Mouse (Mus musculus) midbrain, embryonic 12.5 days (tissue): ENCODE results near the gene Dtnbp1. TPM values are rescaled to one million over a fixed set of nuclear protein-coding genes. Genes with fewer than 3 reads are reported as not detected.

Experiments
- ATAC-seq: fragments of 200-750 bp; cut with Nextera tagmentation; 2 replicates; pipeline ENCODE4 v1.8.0; 2017; ENCODE audit warnings: low read depth, moderate TSS enrichment, moderate library complexity; ENCODE audit not compliant: low FRiP score
- H3K27ac ChIP-seq: fragments of 300-500 bp; sonication (generic); replicated peaks from 2 replicates; pipeline ENCODE4 v1.5.1; 2016; ENCODE audit warnings: mild to moderate bottlenecking
- H3K27me3 ChIP-seq: fragments of 300-500 bp; sonication (generic); 2 replicates; pipeline ENCODE4 v1.6.1; 2016; ENCODE audit warnings: mild to moderate bottlenecking
- H3K36me3 ChIP-seq: fragments of 300-500 bp; sonication (generic); 2 replicates; pipeline ENCODE4 v1.6.1; 2016
- H3K4me1 ChIP-seq: fragments of 300-500 bp; sonication (generic); 2 replicates; pipeline ENCODE4 v1.6.1; 2016
- H3K4me2 ChIP-seq: fragments of 300-500 bp; sonication (generic); replicated peaks from 2 replicates; pipeline ENCODE4 v1.6.1; 2016; ENCODE audit warnings: mild to moderate bottlenecking, moderate library complexity
- H3K4me3 ChIP-seq: fragments of 300-500 bp; sonication (generic); 2 replicates; pipeline ENCODE4 v1.5.1; 2016; ENCODE audit warnings: mild to moderate bottlenecking
- H3K9ac ChIP-seq: fragments of 300-500 bp; sonication (generic); replicated peaks from 2 replicates; pipeline ENCODE4 v1.6.1; 2016; ENCODE audit warnings: mild to moderate bottlenecking, moderate library complexity
- H3K9me3 ChIP-seq: fragments of 300-500 bp; sonication (generic); 2 replicates; pipeline ENCODE4 v1.6.1; 2016; ENCODE audit warnings: mild to moderate bottlenecking
- WGBS: fragments of 180-500 bp; shearing (Covaris S2); methylation state at CpG from one replicate; pipeline ENCODE4 v1.1.7; 2016; 5-methylcytosine and 5-hydroxymethylcytosine counted together
- polyA plus RNA-seq: library from polyadenylated mRNA; unstranded; fragments of >200 nt; fragmentation: Nextera tagmentation; extraction: Ambion mirVana; gene quantifications from 2 replicates; pipeline ENCODE4 v1.2.1, GENCODE M21; 2016

The Dtnbp1 gene
- polyA plus RNA-seq, 1 experiment from 2014 or later: 80.9 TPM

DNA sequence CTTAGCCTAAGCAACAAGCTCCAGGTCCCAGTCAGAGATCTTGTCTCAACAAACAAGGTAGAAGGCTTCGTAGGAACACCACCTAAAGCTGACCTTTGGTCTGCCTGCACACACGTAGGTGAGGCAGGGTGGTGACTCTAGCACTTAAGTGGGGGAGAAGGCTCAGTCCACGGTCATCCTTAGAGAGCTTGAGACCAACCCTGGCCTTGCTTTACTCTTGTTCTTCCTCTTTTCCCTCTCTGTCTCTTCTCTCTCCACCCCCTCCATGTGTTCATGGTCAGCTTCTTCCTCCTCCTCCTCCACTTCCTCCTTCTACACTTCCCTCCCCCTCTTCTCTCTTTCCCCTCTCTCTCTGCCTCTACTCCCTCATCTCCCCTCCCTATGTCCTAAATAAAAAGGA is 64.3 kb downstream of the Dtnbp1 start:
- H3K9ac ChIP-seq: no peak overlapping the region
- peaks cover 18% of the 10 kb centered on the region for H3K4me1 ChIP-seq
- no peak overlapping the region for H3K27ac ChIP-seq
- H3K4me2 ChIP-seq: no peak overlapping the region
- no peaks in the 10 kb centered on the region for H3K27me3 ChIP-seq
- 86% methylated on average over 3 of the region's 3 CpGs for WGBS
- no peaks in the 10 kb centered on the region for H3K9me3 ChIP-seq
- no peak for ATAC-seq
- 0 out of 2 replicates have a peak, but pooled peaks cover 3% of the 10 kb centered on the region for H3K36me3 ChIP-seq
- H3K4me3 ChIP-seq: no peak overlapping the region

DNA sequence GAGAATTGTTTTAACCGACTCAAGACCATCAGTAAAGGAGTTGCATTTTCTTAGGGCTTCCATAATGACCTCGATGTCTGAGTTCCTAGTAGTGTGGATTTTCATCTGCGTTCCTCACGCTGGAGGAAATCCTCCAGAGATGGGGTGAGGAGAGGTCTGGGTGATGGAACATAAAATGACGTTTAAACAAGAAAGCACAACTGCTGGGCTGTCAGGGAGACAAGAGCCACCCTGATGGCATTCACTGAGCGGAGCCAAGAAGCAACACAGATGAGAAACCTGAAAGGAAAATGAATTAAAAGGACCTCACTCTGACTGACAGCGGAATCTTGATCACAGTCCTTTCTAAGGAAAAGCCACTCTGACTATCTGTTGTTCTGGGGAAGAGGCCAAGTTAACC is 68.4 kb downstream of the Dtnbp1 start:
- Histone ChIP-seq H3K27ac (no peak overlapping the region), H3K4me2 (no peak overlapping the region), H3K9me3 (no peaks in the 10 kb centered on the region), H3K4me1 (peaks cover 17% of the 10 kb centered on the region), H3K9ac (no peak overlapping the region), H3K27me3 (no peaks in the 10 kb centered on the region), H3K36me3 (peaks cover 3% of the 10 kb centered on the region; the same call in 1 of the 2 replicates), H3K4me3 (no peak overlapping the region)
- 36% methylated on average over 7 of the region's 7 CpGs for WGBS
- no peak for ATAC-seq

DNA sequence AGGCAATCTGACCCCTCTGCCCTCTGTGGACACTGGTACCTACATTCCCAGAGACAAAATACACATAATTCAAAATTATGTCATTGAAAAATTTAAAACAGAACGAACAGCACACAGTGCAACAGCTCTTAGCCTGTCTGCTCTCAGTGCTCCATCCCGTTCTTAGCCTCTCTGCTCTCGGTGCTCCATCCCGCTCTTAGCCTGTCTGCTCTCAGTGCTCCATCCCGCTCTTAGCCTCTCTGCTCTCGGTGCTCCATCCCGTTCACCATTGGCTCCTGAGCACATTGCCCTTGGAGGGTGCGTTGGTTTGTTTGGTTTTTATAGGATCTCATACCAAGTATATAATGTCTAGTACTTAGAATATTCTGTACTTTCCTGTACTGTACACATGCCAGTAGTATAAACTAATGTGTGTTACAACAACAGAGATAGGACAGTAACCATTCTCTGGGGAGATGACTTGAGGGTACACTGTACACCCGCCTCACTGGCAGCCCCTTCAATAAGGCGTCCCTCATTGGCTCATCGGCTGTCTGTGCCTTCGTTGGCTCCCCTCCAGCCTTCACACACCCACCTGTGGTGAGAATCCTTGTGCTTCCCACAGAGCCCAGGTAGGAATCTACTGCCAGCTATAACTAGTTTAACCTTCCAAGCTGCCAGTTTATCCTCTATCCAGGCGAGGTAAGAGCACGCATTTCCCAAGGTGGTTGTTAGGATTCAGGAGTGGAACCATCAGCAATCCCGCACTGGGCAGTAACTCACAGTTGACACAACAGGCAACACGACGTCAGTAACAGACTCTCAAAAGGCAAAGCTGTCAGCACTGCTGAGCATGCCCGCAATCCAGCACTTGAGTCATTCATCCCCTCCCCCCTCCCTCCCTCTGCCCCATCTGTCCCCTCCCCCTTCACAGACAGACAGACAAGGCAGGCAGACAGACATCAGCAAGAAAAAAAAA is 69.4 kb downstream of the Dtnbp1 start:
- Histone ChIP-seq H3K9ac (no peak overlapping the region), H3K36me3 (peaks cover 3% of the 10 kb centered on the region; the same call in 1 of the 2 replicates), H3K9me3 (no peaks in the 10 kb centered on the region), H3K27me3 (no peaks in the 10 kb centered on the region), H3K4me1 (peaks cover 17% of the 10 kb centered on the region), H3K27ac (no peak overlapping the region), H3K4me2 (no peak overlapping the region), H3K4me3 (no peak overlapping the region)
- 74% methylated on average over 18 of the region's 18 CpGs for WGBS
- no peak for ATAC-seq

DNA sequence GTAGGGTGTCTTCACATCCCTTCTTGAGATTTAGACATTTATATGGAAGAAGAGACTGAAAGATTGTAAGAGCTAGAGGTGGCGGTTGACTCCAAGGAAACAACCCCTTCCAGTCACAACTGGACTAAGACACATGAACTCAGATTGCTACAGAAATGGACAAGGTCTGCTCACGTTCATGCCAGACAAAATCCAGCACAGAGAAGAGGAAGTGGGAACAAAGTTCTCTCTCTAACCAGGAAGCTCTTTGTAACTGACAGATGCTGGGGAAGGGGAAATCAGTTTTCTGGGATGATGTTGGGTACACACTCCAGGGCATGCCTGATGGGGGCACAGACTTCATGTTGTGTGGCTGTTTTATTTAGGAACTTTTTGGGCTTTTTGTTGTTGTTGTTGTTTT is 75.6 kb downstream of the Dtnbp1 start:
- H3K4me3 ChIP-seq: no peak overlapping the region
- no peak overlapping the region for H3K9ac ChIP-seq
- no peak for ATAC-seq
- H3K4me1 ChIP-seq: no peaks in the 10 kb centered on the region
- H3K4me2 ChIP-seq: no peak overlapping the region
- no peaks in the 10 kb centered on the region for H3K27me3 ChIP-seq
- H3K27ac ChIP-seq: no peak overlapping the region
- WGBS: 84% methylated on average over 2 of the region's 2 CpGs
- H3K9me3 ChIP-seq: no peaks in the 10 kb centered on the region
- peaks cover 46% of the 10 kb centered on the region for H3K36me3 ChIP-seq

DNA sequence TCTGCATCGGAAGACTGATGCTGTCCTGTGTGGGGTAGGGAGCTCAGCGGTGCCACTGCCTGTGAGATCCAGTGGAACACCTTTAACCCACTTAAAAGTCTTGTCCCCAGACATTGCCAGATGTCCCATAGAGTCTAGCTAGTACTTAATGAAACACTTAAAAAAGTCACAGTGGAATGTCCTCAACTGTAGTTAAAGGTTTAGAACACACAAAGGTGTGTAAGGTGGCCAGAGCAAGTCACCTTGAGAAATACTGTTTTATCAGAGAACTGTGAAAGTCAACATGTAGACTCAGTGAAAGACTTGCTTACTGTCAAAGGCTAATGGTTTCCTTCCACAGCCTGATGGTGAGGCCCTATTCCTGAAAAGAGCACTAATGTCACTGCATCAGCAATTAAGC is 76.8 kb downstream of the Dtnbp1 start:
- Histone ChIP-seq H3K27ac (no peak overlapping the region), H3K4me1 (no peaks in the 10 kb centered on the region), H3K27me3 (no peaks in the 10 kb centered on the region), H3K36me3 (peaks cover 57% of the 10 kb centered on the region), H3K4me3 (no peak overlapping the region), H3K9ac (no peak overlapping the region), H3K9me3 (no peaks in the 10 kb centered on the region), H3K4me2 (no peak overlapping the region)
- no peak for ATAC-seq
- WGBS: 96% methylated on average over 2 of the region's 2 CpGs

DNA sequence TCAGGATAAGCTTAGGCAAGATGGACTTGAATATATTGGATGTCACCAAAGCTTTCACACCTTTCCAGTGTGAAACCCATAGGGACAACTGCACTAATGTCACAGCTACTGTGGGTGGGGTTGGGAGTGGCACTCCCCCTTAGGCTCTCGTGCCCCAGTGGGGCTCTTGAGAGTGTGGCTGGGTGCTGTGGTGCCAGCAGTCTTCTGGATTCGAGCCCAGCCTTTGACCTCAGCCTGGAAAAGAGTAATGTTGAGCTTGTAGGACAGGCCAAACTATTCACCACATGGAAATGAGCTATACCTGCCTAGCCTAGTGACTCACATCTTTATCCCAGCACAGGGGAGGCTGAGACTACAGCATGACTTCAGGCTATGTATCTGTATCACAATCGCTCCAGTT is 77.9 kb downstream of the Dtnbp1 start:
- Histone ChIP-seq H3K4me1 (no peaks in the 10 kb centered on the region), H3K9me3 (no peaks in the 10 kb centered on the region), H3K27ac (no peak overlapping the region), H3K9ac (no peak overlapping the region), H3K36me3 (peaks cover 67% of the 10 kb centered on the region), H3K27me3 (no peaks in the 10 kb centered on the region), H3K4me2 (no peak overlapping the region), H3K4me3 (no peak overlapping the region)
- 89% methylated on average over 3 of the region's 3 CpGs for WGBS
- no peak for ATAC-seq

DNA sequence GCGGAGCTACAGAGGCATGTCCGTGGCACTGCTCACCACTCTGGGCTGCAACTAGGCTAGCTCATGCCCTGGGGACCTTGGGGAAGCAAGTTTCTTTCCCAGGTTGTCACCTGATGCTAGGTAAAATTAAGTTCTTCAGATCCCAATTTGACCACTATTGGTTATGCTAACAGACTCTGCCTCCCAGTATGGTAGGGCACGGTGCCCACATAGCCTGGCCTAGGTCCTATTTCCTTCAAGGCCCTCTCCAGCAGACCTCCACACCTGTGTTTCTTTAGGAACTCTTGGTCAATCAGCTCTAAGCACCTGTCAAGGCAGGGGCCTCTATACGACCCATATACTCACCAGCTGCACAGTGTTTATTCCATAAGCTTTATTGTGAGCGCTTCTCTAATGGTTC is 80.2 kb downstream of the Dtnbp1 start:
- H3K4me1 ChIP-seq: no peaks in the 10 kb centered on the region
- peaks cover 90% of the 10 kb centered on the region for H3K36me3 ChIP-seq
- no peak overlapping the region for H3K4me2 ChIP-seq
- H3K27ac ChIP-seq: no peak overlapping the region
- H3K4me3 ChIP-seq: no peak overlapping the region
- ATAC-seq: no peak
- WGBS: 92% methylated on average over 5 of the region's 5 CpGs
- H3K27me3 ChIP-seq: no peaks in the 10 kb centered on the region
- H3K9ac ChIP-seq: no peak overlapping the region
- no peaks in the 10 kb centered on the region for H3K9me3 ChIP-seq

DNA sequence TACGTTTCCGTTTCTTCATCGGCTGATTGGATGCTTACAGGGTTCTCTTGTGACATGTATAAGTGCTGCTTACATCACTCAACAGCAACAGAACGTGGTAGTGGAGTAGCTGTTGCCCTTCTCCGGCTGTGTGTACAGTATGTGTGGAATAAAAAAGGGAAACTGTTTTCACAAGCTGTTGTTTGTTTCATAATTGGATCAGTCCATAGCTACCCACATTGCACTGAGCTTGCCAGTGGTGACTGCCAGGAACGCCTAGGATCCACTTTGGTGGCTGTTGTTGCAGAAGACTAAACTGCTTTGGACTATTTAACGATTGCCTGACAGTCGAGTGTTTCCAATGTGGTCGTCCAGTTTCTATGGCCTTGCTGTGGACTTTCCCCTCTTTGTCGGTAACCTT is 80.9 kb downstream of the Dtnbp1 start:
- Histone ChIP-seq H3K36me3 (peaks cover 93% of the 10 kb centered on the region), H3K9me3 (no peaks in the 10 kb centered on the region), H3K27ac (no peak overlapping the region), H3K4me1 (no peaks in the 10 kb centered on the region), H3K27me3 (no peaks in the 10 kb centered on the region), H3K4me2 (no peak overlapping the region), H3K4me3 (no peak overlapping the region), H3K9ac (no peak overlapping the region)
- ATAC-seq: no peak
- 86% methylated on average over 10 of the region's 10 CpGs for WGBS

DNA sequence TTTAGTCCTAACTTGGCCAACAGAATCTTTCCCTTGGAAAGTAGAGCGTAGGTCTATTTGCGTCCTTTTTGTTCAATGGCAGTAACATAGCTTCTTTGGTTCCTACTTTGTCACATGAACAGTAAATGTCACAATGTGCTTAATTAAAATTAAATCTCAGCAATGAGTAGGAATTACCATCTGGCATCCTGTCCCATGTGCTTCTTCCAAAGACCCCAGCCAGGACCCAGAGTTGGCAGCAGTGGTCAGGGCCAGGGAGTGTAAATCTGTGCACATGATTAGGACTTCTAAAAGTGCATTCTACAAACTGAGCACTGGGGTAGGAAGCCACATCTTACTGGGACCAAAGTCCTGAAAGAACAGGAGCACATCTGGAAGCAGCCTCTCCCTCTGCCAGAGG is 83.7 kb downstream of the Dtnbp1 start:
- H3K9ac ChIP-seq: no peak overlapping the region
- no peaks in the 10 kb centered on the region for H3K27me3 ChIP-seq
- H3K9me3 ChIP-seq: no peaks in the 10 kb centered on the region
- 98% methylated on average over 2 of the region's 2 CpGs for WGBS
- H3K27ac ChIP-seq: no peak overlapping the region
- H3K4me3 ChIP-seq: no peak overlapping the region
- no peaks in the 10 kb centered on the region for H3K4me1 ChIP-seq
- no peak for ATAC-seq
- H3K4me2 ChIP-seq: no peak overlapping the region
- peaks cover 98% of the 10 kb centered on the region for H3K36me3 ChIP-seq

DNA sequence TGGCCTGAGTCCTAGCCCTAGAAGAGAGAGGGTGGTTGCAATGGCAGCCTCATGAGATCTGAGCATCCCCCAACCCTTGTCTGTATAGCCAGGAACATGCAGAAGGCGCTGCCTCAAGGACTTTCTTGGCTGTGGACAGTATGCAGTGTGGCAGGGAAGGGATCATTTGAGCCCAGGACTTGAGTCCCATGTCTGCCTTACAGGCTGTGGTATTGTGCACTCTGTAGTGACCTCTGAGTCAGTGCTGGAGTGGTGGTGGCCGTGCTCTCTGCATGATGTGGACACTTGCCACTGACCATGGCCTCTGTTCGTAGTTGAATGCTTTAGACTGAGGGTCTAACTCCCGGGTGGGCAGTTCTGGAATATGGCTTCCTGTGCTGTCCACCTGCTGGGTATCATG is 84.7 kb downstream of the Dtnbp1 start:
- WGBS: 94% methylated on average over 4 of the region's 4 CpGs
- H3K27ac ChIP-seq: no peak overlapping the region
- no peak overlapping the region for H3K4me2 ChIP-seq
- H3K36me3 ChIP-seq: peaks cover 97% of the 10 kb centered on the region
- no peak overlapping the region for H3K9ac ChIP-seq
- ATAC-seq: no peak
- H3K9me3 ChIP-seq: no peaks in the 10 kb centered on the region
- H3K4me3 ChIP-seq: no peak overlapping the region
- H3K27me3 ChIP-seq: no peaks in the 10 kb centered on the region
- no peaks in the 10 kb centered on the region for H3K4me1 ChIP-seq

DNA sequence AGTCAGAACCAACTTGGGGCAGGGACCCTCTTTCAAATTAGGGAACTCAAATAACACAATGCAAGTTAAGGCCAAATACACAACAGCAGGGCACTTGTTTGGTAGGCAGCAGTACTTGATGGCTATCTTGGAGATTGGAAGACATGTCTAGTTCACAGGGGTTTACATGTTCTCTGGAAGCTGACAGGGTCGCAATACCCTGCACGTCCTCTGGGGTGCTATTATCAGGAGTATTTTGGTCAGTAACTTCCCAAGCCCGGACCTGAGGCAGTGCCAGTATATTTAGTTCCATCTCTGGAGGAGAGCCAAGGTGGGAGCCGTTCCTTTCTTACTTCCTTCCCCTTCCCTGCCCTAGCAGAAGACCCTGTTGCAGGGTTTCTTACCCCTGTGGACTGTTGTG is 86.0 kb downstream of the Dtnbp1 start:
- Histone ChIP-seq H3K4me1 (no peaks in the 10 kb centered on the region), H3K36me3 (peaks cover 97% of the 10 kb centered on the region), H3K27ac (no peak overlapping the region), H3K27me3 (no peaks in the 10 kb centered on the region), H3K4me2 (no peak overlapping the region), H3K4me3 (no peak overlapping the region), H3K9ac (no peak overlapping the region), H3K9me3 (no peaks in the 10 kb centered on the region)
- no peak for ATAC-seq
- WGBS: 84% methylated on average over 4 of the region's 4 CpGs

DNA sequence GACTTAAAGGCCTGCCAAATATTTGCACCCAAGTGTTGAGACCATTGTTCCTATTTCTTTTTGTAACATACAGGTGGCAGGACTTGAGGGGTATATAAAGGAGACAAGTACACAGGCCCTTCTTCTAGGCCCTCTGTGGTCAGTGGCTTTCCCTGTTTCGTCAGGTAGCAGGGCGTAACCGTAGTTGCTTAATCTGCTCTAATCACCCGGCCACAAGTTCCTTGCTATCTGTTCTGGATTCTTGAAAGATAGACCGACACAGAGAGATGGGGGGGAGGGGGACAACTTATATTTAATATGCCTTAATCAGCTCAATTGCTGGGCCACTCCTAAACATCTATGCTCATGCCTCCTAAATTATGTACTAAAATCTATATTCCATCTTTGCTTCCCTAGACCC is 86.6 kb downstream of the Dtnbp1 start:
- Histone ChIP-seq H3K36me3 (peaks cover 97% of the 10 kb centered on the region), H3K4me2 (no peak overlapping the region), H3K4me3 (no peak overlapping the region), H3K27ac (no peak overlapping the region), H3K9me3 (no peaks in the 10 kb centered on the region), H3K27me3 (no peaks in the 10 kb centered on the region), H3K9ac (no peak overlapping the region), H3K4me1 (no peaks in the 10 kb centered on the region)
- 94% methylated on average over 5 of the region's 5 CpGs for WGBS
- no peak for ATAC-seq
